Mouse (Mus musculus) midbrain, embryonic 13.5 days (tissue): ENCODE data around the gene Fbxo44. TPM values are rescaled to one million over a fixed set of nuclear protein-coding genes. Genes with fewer than 3 reads are reported as not detected.

Experiments
- ATAC-seq: fragments of 200-750 bp; cut with Nextera tagmentation; 2 replicates; pipeline ENCODE4 v1.8.0; 2017; ENCODE audit warnings: mild to moderate bottlenecking, moderate TSS enrichment, moderate library complexity
- H3K27ac ChIP-seq: fragments of 300-500 bp; sonication (generic); 2 replicates; pipeline ENCODE4 v1.5.1; 2015; ENCODE audit warnings: inconsistent platforms, mild to moderate bottlenecking, moderate library complexity
- H3K27me3 ChIP-seq: fragments of 300-500 bp; sonication (generic); 2 replicates; pipeline ENCODE4 v1.6.1; 2015; ENCODE audit warnings: mild to moderate bottlenecking, inconsistent platforms
- H3K36me3 ChIP-seq: fragments of 300-500 bp; sonication (generic); 2 replicates; pipeline ENCODE4 v1.6.1; 2015; ENCODE audit warnings: mild to moderate bottlenecking, inconsistent platforms
- H3K4me1 ChIP-seq: fragments of 300-500 bp; sonication (generic); replicated peaks from 2 replicates; pipeline ENCODE4 v1.6.1; 2015; ENCODE audit warnings: inconsistent platforms
- H3K4me2 ChIP-seq: fragments of 300-500 bp; sonication (generic); replicated peaks from 2 replicates; pipeline ENCODE4 v1.6.1; 2015; ENCODE audit warnings: moderate library complexity, mild to moderate bottlenecking, inconsistent platforms
- H3K4me3 ChIP-seq: fragments of 300-500 bp; sonication (generic); replicated peaks from 2 replicates; pipeline ENCODE4 v1.5.1; 2015; ENCODE audit warnings: mild to moderate bottlenecking, inconsistent platforms
- H3K9ac ChIP-seq: fragments of 300-500 bp; sonication (generic); replicated peaks from 2 replicates; pipeline ENCODE4 v1.6.1; 2015; ENCODE audit warnings: mild to moderate bottlenecking, inconsistent platforms
- H3K9me3 ChIP-seq: fragments of 300-500 bp; sonication (generic); 2 replicates; pipeline ENCODE4 v1.6.1; 2016; ENCODE audit warnings: mild to moderate bottlenecking, inconsistent platforms
- WGBS: fragments of 180-500 bp; shearing (Covaris S2); methylation state at CpG from one replicate; pipeline ENCODE4 v1.1.7; 2015; 5-methylcytosine and 5-hydroxymethylcytosine counted together
- microRNA-seq: library from miRNA; unstranded; fragments of <30 nt; microRNA quantifications from one replicate; pipeline ENCODE4, GENCODE M21; 2016
- polyA plus RNA-seq: library from polyadenylated mRNA; unstranded; fragments of >200 nt; fragmentation: Nextera tagmentation; extraction: Ambion mirVana; gene quantifications from 2 replicates; pipeline ENCODE4 v1.2.1, GENCODE M21; 2015

Gene Fbxo44
- polyA plus RNA-seq, 1 experiment from 2014 or later, result 103 TPM

- H3K9me3 ChIP-seq, result no peaks in the 10 kb centered on the region
- peak; percentile 59; the same call in 1 of the 2 replicates for ATAC-seq
- 0 out of 2 replicates have a peak, but pooled peaks cover 6% of the 10 kb centered on the region for H3K4me1 ChIP-seq
- H3K4me3 ChIP-seq, result no peak overlapping the region
- WGBS, result 71% methylated on average over 22 of the region's 22 CpGs
- H3K4me2 ChIP-seq, result no peak overlapping the region
- H3K9ac ChIP-seq, result peak overlapping the region; percentile 21; the same call in 1 of the 2 replicates
- H3K36me3 ChIP-seq, result peaks cover 71% of the 10 kb centered on the region
- H3K27ac ChIP-seq, result peak overlapping the region; percentile 36; the same call in 1 of the 2 replicates
- H3K27me3 ChIP-seq, result no peaks in the 10 kb centered on the region
Measured at GRCm38 (mm10) chr4:148107621-148108291, 52.5 kb downstream of the Fbxo44 start.

- no peak for ATAC-seq
Measured at GRCm38 (mm10) chr4:148104146-148104545, 56.1 kb downstream of the Fbxo44 start.

More at GRCm38 (mm10) chr4:148104146-148104545, 56.1 kb downstream of the Fbxo44 start:
- Histone ChIP-seq H3K36me3 (peaks cover 58% of the 10 kb centered on the region), H3K4me1 (peaks cover 18% of the 10 kb centered on the region), H3K27me3 (no peaks in the 10 kb centered on the region), H3K27ac (no peak overlapping the region), H3K9ac (no peak overlapping the region), H3K4me3 (no peak overlapping the region), H3K9me3 (no peaks in the 10 kb centered on the region), H3K4me2 (no peak overlapping the region)
- WGBS, result 87% methylated on average over 3 of the region's 3 CpGs

Small RNAs within 50 kb of the gene (microRNA-seq; reads per million reads assigned to microRNA genes)
- gene Mir7022, result not detected

Other genes with a start within 250 kb of the Fbxo44 start
- gene Plod1, start 223.7 kb downstream of the Fbxo44 start, polyA plus RNA-seq, result 18.7 and 20.4 TPM in 2 replicates
- 10.2 and 13.6 TPM in 2 replicates for gene 2510039O18Rik, start 219.6 kb downstream of the Fbxo44 start, polyA plus RNA-seq
- gene Nppb, start 174.7 kb downstream of the Fbxo44 start, polyA plus RNA-seq, result 0.36 TPM in 1 of 2 replicates, not detected in the other
- gene Nppa, start 159.8 kb downstream of the Fbxo44 start, polyA plus RNA-seq, result 2.5 and 3.4 TPM in 2 replicates
- 33.9 and 35.3 TPM in 2 replicates for gene Clcn6, start 121.7 kb downstream of the Fbxo44 start, polyA plus RNA-seq
- 26.6 and 28.4 TPM in 2 replicates for gene Mthfr, start 121.4 kb downstream of the Fbxo44 start, polyA plus RNA-seq
- 5.4 and 7.9 TPM in 2 replicates for gene Agtrap, start 72.5 kb downstream of the Fbxo44 start, polyA plus RNA-seq
- gene Mad2l2, start 30.1 kb downstream of the Fbxo44 start, polyA plus RNA-seq, result 105 and 106 TPM in 2 replicates
- 14.6 and 20.4 TPM in 2 replicates for gene Draxin, start 29.8 kb downstream of the Fbxo44 start, polyA plus RNA-seq
- 15.9 and 19.6 TPM in 2 replicates for gene Fbxo6, start 8.3 kb downstream of the Fbxo44 start, polyA plus RNA-seq
- 2.3 and 2.4 TPM in 2 replicates for gene Fbxo2, start 139 bp upstream of the Fbxo44 start, polyA plus RNA-seq
- gene Disp3, start 127.5 kb upstream of the Fbxo44 start, polyA plus RNA-seq, result 11.1 and 12.0 TPM in 2 replicates